Mouse (Mus musculus): Measurements from ENCODE around the gene Slc39a10. TPM values are rescaled to one million over a fixed set of nuclear protein-coding genes. Genes with fewer than 3 reads are reported as not detected.

The Slc39a10 gene
- polyA plus RNA-seq (2015; fragmentation: Nextera tagmentation; extraction: Ambion mirVana) = 46.9 and 47.2 TPM in 2 replicates

GRCm38 (mm10) chr1:46892752-46893151, at the start of gene Slc39a10:
TSS of gene Slc39a10 (minus strand) at chr1:46892852.
- H3K4me2 ChIP-seq (ENCODE audit: low read depth, low read length) = no peak within 1 kb of the TSS
- no peaks in the 10 kb centered on the region; the same call in none of the 2 replicates for H3K4me1 ChIP-seq (ENCODE audit: control insufficient read depth, insufficient read depth, low read length)
- no peaks in the 10 kb centered on the region for H3K27me3 ChIP-seq (ENCODE audit: control insufficient read depth, insufficient read depth, low read length)
- ATAC-seq (ENCODE audit: insufficient read depth, low FRiP score) = no peak
- no peaks in the 10 kb centered on the region for H3K36me3 ChIP-seq (ENCODE audit: control insufficient read depth, insufficient read depth, low read length)
- no peak within 1 kb of the TSS for H3K9ac ChIP-seq (ENCODE audit: low read length)
- 74% methylated on average over 3 of the region's 3 CpGs for WGBS
- H3K9me3 ChIP-seq (replicated peaks; ENCODE audit: control insufficient read depth, low read length) = no peaks in the 10 kb centered on the region
- H3K4me3 ChIP-seq (replicated peaks; ENCODE audit: low read length) = no peak within 1 kb of the TSS
- H3K27ac ChIP-seq (ENCODE audit: low read length) = no peak within 1 kb of the TSS

- no peak for ATAC-seq (ENCODE audit: insufficient read depth, low FRiP score)
- Histone ChIP-seq H3K4me1 (ENCODE audit: control insufficient read depth, insufficient read depth, low read length) (no peaks in the 10 kb centered on the region), H3K27me3 (ENCODE audit: control insufficient read depth, insufficient read depth, low read length) (no peaks in the 10 kb centered on the region), H3K36me3 (ENCODE audit: control insufficient read depth, insufficient read depth, low read length) (no peaks in the 10 kb centered on the region), H3K9me3 (replicated peaks; ENCODE audit: control insufficient read depth, low read length) (no peaks in the 10 kb centered on the region), H3K9ac (ENCODE audit: low read length) (no peak overlapping the region), H3K4me3 (replicated peaks; ENCODE audit: low read length) (no peak overlapping the region), H3K27ac (ENCODE audit: low read length) (no peak overlapping the region), H3K4me2 (ENCODE audit: low read depth, low read length) (no peak overlapping the region)
- 90% methylated on average over 2 of the region's 2 CpGs for WGBS
Observed at GRCm38 (mm10) chr1:46939295-46939694, 46.6 kb upstream of the Slc39a10 start.

GRCm38 (mm10) chr1:46937641-46938040, 45.0 kb upstream of the Slc39a10 start:
- 70% methylated on average over 2 of the region's 2 CpGs for WGBS

DNA sequence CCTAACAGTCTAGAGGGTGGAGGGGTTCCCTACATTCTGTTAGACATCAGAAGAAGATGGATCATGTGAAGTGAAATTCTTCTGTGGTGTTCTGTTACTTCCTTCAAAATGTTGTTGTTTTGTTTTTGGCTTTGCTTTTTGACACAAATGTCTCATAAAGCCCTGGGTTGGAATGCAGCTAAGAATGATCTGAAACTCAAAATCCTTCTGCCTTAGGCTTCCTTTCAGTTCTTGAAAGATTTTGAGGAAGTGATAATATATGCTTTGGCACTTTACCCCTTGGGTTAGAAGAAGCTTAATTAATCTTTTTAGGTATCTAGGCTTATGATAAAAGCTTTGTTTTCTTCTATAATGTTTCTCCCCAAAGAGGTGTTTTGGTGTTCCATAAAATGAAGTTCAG, 34.5 kb upstream of the Slc39a10 start:
- H3K4me2 ChIP-seq (ENCODE audit: low read depth, low read length) = no peak overlapping the region
- H3K9ac ChIP-seq (ENCODE audit: low read length) = no peak overlapping the region
- no peaks in the 10 kb centered on the region for H3K27me3 ChIP-seq (ENCODE audit: control insufficient read depth, insufficient read depth, low read length)
- no peaks in the 10 kb centered on the region for H3K36me3 ChIP-seq (ENCODE audit: control insufficient read depth, insufficient read depth, low read length)
- H3K27ac ChIP-seq (ENCODE audit: low read length) = no peak overlapping the region
- H3K9me3 ChIP-seq (replicated peaks; ENCODE audit: control insufficient read depth, low read length) = no peaks in the 10 kb centered on the region
- H3K4me1 ChIP-seq (ENCODE audit: control insufficient read depth, insufficient read depth, low read length) = no peaks in the 10 kb centered on the region
- H3K4me3 ChIP-seq (replicated peaks; ENCODE audit: low read length) = no peak overlapping the region
- ATAC-seq (ENCODE audit: insufficient read depth, low FRiP score) = no peak

More at GRCm38 (mm10) chr1:46937641-46938040, 45.0 kb upstream of the Slc39a10 start:
- no peaks in the 10 kb centered on the region for H3K36me3 ChIP-seq (ENCODE audit: control insufficient read depth, insufficient read depth, low read length)
- no peak overlapping the region for H3K27ac ChIP-seq (ENCODE audit: low read length)
- H3K27me3 ChIP-seq (ENCODE audit: control insufficient read depth, insufficient read depth, low read length) = no peaks in the 10 kb centered on the region
- H3K9ac ChIP-seq (ENCODE audit: low read length) = no peak overlapping the region
- H3K4me2 ChIP-seq (ENCODE audit: low read depth, low read length) = no peak overlapping the region
- H3K9me3 ChIP-seq (replicated peaks; ENCODE audit: control insufficient read depth, low read length) = no peaks in the 10 kb centered on the region
- no peak for ATAC-seq (ENCODE audit: insufficient read depth, low FRiP score)
- H3K4me3 ChIP-seq (replicated peaks; ENCODE audit: low read length) = no peak overlapping the region
- H3K4me1 ChIP-seq (ENCODE audit: control insufficient read depth, insufficient read depth, low read length) = no peaks in the 10 kb centered on the region

- no peak for ATAC-seq (ENCODE audit: insufficient read depth, low FRiP score)
- 46% methylated on average over 3 of the region's 3 CpGs for WGBS
- H3K36me3 ChIP-seq (ENCODE audit: control insufficient read depth, insufficient read depth, low read length) = no peaks in the 10 kb centered on the region
- no peaks in the 10 kb centered on the region for H3K9me3 ChIP-seq (replicated peaks; ENCODE audit: control insufficient read depth, low read length)
- no peak overlapping the region for H3K4me2 ChIP-seq (ENCODE audit: low read depth, low read length)
- H3K27me3 ChIP-seq (ENCODE audit: control insufficient read depth, insufficient read depth, low read length) = no peaks in the 10 kb centered on the region
- H3K4me3 ChIP-seq (replicated peaks; ENCODE audit: low read length) = no peak overlapping the region
- no peak overlapping the region for H3K27ac ChIP-seq (ENCODE audit: low read length)
- no peaks in the 10 kb centered on the region for H3K4me1 ChIP-seq (ENCODE audit: control insufficient read depth, insufficient read depth, low read length)
- H3K9ac ChIP-seq (ENCODE audit: low read length) = no peak overlapping the region
Observed at GRCm38 (mm10) chr1:46926239-46926638, 33.6 kb upstream of the Slc39a10 start.

DNA sequence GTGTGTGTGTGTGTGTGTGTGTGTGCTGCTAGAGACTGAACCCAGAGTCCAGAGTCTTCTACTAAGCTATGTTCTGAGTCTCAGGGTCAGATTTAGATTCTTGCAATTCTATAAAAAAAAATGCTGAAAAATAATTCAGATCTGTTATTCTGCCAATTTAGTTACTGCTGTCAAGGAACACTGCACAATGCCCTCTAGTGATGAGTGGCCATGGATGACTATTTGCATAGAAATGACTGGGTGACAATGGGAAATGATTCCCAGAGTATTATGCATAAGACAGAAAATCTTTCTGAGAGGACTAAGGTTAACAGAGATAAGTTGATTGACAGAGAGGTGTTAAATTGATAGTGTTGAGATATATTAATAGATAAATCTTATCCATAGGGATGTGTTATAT, 32.3 kb upstream of the Slc39a10 start:
- ATAC-seq (ENCODE audit: insufficient read depth, low FRiP score) = no peak
- no peak overlapping the region for H3K4me3 ChIP-seq (replicated peaks; ENCODE audit: low read length)
- H3K9me3 ChIP-seq (replicated peaks; ENCODE audit: control insufficient read depth, low read length) = no peaks in the 10 kb centered on the region
- no peak overlapping the region for H3K27ac ChIP-seq (ENCODE audit: low read length)
- H3K4me1 ChIP-seq (ENCODE audit: control insufficient read depth, insufficient read depth, low read length) = no peaks in the 10 kb centered on the region
- no peak overlapping the region for H3K9ac ChIP-seq (ENCODE audit: low read length)
- no peak overlapping the region for H3K4me2 ChIP-seq (ENCODE audit: low read depth, low read length)
- H3K27me3 ChIP-seq (ENCODE audit: control insufficient read depth, insufficient read depth, low read length) = no peaks in the 10 kb centered on the region
- no peaks in the 10 kb centered on the region for H3K36me3 ChIP-seq (ENCODE audit: control insufficient read depth, insufficient read depth, low read length)

- Histone ChIP-seq H3K27ac (ENCODE audit: low read length) (no peak overlapping the region), H3K4me3 (replicated peaks; ENCODE audit: low read length) (no peak overlapping the region), H3K4me1 (ENCODE audit: control insufficient read depth, insufficient read depth, low read length) (no peaks in the 10 kb centered on the region), H3K9me3 (replicated peaks; ENCODE audit: control insufficient read depth, low read length) (no peaks in the 10 kb centered on the region), H3K27me3 (ENCODE audit: control insufficient read depth, insufficient read depth, low read length) (no peaks in the 10 kb centered on the region), H3K4me2 (ENCODE audit: low read depth, low read length) (no peak overlapping the region), H3K9ac (ENCODE audit: low read length) (no peak overlapping the region), H3K36me3 (ENCODE audit: control insufficient read depth, insufficient read depth, low read length) (no peaks in the 10 kb centered on the region)
- no peak for ATAC-seq (ENCODE audit: insufficient read depth, low FRiP score)
- WGBS = 87% methylated on average over 7 of the region's 7 CpGs
Observed at GRCm38 (mm10) chr1:46922904-46923303, 30.3 kb upstream of the Slc39a10 start.

- Histone ChIP-seq H3K27me3 (ENCODE audit: control insufficient read depth, insufficient read depth, low read length) (no peaks in the 10 kb centered on the region), H3K9ac (ENCODE audit: low read length) (no peak overlapping the region), H3K9me3 (replicated peaks; ENCODE audit: control insufficient read depth, low read length) (no peaks in the 10 kb centered on the region), H3K36me3 (ENCODE audit: control insufficient read depth, insufficient read depth, low read length) (no peaks in the 10 kb centered on the region), H3K4me2 (ENCODE audit: low read depth, low read length) (no peak overlapping the region), H3K4me3 (replicated peaks; ENCODE audit: low read length) (no peak overlapping the region), H3K27ac (ENCODE audit: low read length) (no peak overlapping the region), H3K4me1 (ENCODE audit: control insufficient read depth, insufficient read depth, low read length) (no peaks in the 10 kb centered on the region)
- no peak for ATAC-seq (ENCODE audit: insufficient read depth, low FRiP score)
Observed at GRCm38 (mm10) chr1:46921630-46922029, 29.0 kb upstream of the Slc39a10 start.

DNA sequence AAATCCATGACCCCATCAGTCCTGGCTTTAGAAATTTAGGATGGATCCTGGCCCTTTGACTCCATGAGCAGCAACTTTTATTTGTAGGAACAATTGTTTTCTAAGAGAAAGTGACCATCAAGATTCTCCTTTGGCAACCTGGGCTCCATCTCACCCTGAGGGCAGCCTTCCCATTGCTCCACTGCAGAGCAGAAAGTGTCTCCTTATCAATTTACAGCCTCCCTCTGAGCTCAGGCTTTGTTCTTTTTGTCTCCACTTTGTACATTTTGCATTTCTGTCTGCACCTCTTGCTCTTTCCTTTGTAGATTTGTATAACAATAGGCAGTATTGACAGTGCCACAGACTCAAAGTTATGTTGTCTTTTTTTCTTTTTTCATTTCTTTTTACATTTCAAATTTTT, 23.6 kb upstream of the Slc39a10 start:
- no peak overlapping the region for H3K9ac ChIP-seq (ENCODE audit: low read length)
- no peak for ATAC-seq (ENCODE audit: insufficient read depth, low FRiP score)
- H3K36me3 ChIP-seq (ENCODE audit: control insufficient read depth, insufficient read depth, low read length) = no peaks in the 10 kb centered on the region
- H3K4me1 ChIP-seq (ENCODE audit: control insufficient read depth, insufficient read depth, low read length) = no peaks in the 10 kb centered on the region
- H3K27ac ChIP-seq (ENCODE audit: low read length) = no peak overlapping the region
- peaks cover 4% of the 10 kb centered on the region; the same call in 1 of the 2 replicates for H3K9me3 ChIP-seq (replicated peaks; ENCODE audit: control insufficient read depth, low read length)
- no peaks in the 10 kb centered on the region for H3K27me3 ChIP-seq (ENCODE audit: control insufficient read depth, insufficient read depth, low read length)
- no peak overlapping the region for H3K4me3 ChIP-seq (replicated peaks; ENCODE audit: low read length)
- no peak overlapping the region for H3K4me2 ChIP-seq (ENCODE audit: low read depth, low read length)

DNA sequence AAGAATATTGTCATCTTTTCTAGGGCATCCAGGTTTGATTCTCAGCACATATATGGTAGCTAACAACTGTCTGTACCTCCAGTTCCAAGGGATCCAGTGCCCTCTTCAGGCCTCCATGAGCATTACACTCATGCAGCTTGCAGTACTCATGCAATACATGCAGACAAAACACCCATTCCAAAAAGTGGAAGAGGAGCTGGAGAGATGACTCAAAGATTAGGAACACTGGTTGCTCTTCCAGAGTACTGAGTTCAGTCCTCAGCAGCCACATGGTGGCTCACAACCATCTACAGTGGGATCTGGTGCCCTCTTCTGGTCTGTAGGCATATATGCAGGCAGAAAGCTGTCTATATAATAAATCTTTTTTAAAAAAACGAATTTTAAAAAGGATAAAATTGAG, 21.7 kb upstream of the Slc39a10 start:
- H3K4me2 ChIP-seq (ENCODE audit: low read depth, low read length) = no peak overlapping the region
- 35% methylated on average over 1 of the region's 1 CpGs for WGBS
- H3K27ac ChIP-seq (ENCODE audit: low read length) = no peak overlapping the region
- H3K36me3 ChIP-seq (ENCODE audit: control insufficient read depth, insufficient read depth, low read length) = no peaks in the 10 kb centered on the region
- H3K9ac ChIP-seq (ENCODE audit: low read length) = no peak overlapping the region
- H3K27me3 ChIP-seq (ENCODE audit: control insufficient read depth, insufficient read depth, low read length) = no peaks in the 10 kb centered on the region
- ATAC-seq (ENCODE audit: insufficient read depth, low FRiP score) = no peak
- H3K4me1 ChIP-seq (ENCODE audit: control insufficient read depth, insufficient read depth, low read length) = no peaks in the 10 kb centered on the region
- peaks cover 4% of the 10 kb centered on the region; the same call in 1 of the 2 replicates for H3K9me3 ChIP-seq (replicated peaks; ENCODE audit: control insufficient read depth, low read length)
- H3K4me3 ChIP-seq (replicated peaks; ENCODE audit: low read length) = no peak overlapping the region
